Mouse (Mus musculus) ES-E14 (cell line): ENCODE measurements at regions not wholly inside any gene's neighbourhood (a gene's known extent, or its start where the extent isn't known, plus 50 kb on each side); places are given as distances from the start of the nearest gene placed in this dataset.

Experiments
- DNase-seq: peaks from one replicate; pipeline ENCODE4 v3.0.0-alpha.2; 2013; ENCODE audit warnings: low read depth, low spot score
- H3K27ac ChIP-seq: 2 replicates; pipeline ENCODE4 v1.5.1; 2012; ENCODE audit warnings: low read depth, mild to moderate bottlenecking, low read length, moderate library complexity, mixed read lengths; ENCODE audit not compliant: poor library complexity, insufficient read depth, severe bottlenecking
- H3K36me3 ChIP-seq: 2 replicates; pipeline ENCODE4 v1.6.1; 2012; ENCODE audit warnings: mild to moderate bottlenecking, low read length, moderate library complexity, mixed read lengths; ENCODE audit not compliant: control insufficient read depth, poor library complexity, insufficient read depth, severe bottlenecking
- H3K4me1 ChIP-seq, 2 experiments: fragments of 150-350 bp in 1 of 2; sonication (generic) in 1 of 2; 2 replicates each; pipeline ENCODE4 v1.6.1; 2012; ENCODE audit warnings: low read length in 2 of 2, mild to moderate bottlenecking in 1 of 2, mixed read lengths in 1 of 2; ENCODE audit not compliant: control insufficient read depth in 2 of 2, insufficient read depth in 2 of 2, poor library complexity in 1 of 2
- H3K4me3 ChIP-seq, 2 experiments: fragments of 150-350 bp in 1 of 2; sonication (generic) in 1 of 2; 2 replicates each; pipeline ENCODE4 v1.5.1; 2012; ENCODE audit warnings: low read length in 2 of 2, low read depth in 1 of 2, mild to moderate bottlenecking in 1 of 2, mixed read lengths in 1 of 2; ENCODE audit not compliant: insufficient read depth in 1 of 2, poor library complexity in 1 of 2, severe bottlenecking in 1 of 2
- H3K9ac ChIP-seq: 2 replicates; pipeline ENCODE4 v1.6.1; 2012; ENCODE audit warnings: low read depth, mild to moderate bottlenecking, low read length, mixed read lengths; ENCODE audit not compliant: poor library complexity, insufficient read depth, severe bottlenecking
- H3K9me3 ChIP-seq: fragments of 150-350 bp; sonication (generic); 2 replicates; pipeline ENCODE4 v1.6.1; 2012; ENCODE audit warnings: low read depth, mild to moderate bottlenecking, low read length; ENCODE audit not compliant: control insufficient read depth, insufficient read depth
- CHD2 ChIP-seq: IDR thresholded peaks from 2 replicates; pipeline ENCODE4 v1.6.1; 2014; ENCODE audit warnings: mild to moderate bottlenecking, low read depth, low read length, inconsistent platforms
- HCFC1 ChIP-seq: IDR thresholded peaks from 2 replicates; pipeline ENCODE4 v1.6.1; 2012; ENCODE audit warnings: low read length, inconsistent platforms, borderline replicate concordance; ENCODE audit not compliant: insufficient read depth
- MAFK ChIP-seq: IDR thresholded peaks from 2 replicates; pipeline ENCODE4 v1.6.1; 2014; ENCODE audit warnings: mild to moderate bottlenecking, low read depth, low read length, inconsistent platforms; ENCODE audit not compliant: insufficient read depth
- ZC3H11A ChIP-seq: IDR thresholded peaks from 2 replicates; pipeline ENCODE4 v1.6.1; 2012; ENCODE audit warnings: low read depth, mild to moderate bottlenecking, inconsistent platforms, low read length, borderline replicate concordance
- ZNF384 ChIP-seq: IDR thresholded peaks from 2 replicates; pipeline ENCODE4 v1.6.1; 2012; ENCODE audit warnings: low read depth, low read length, inconsistent platforms
- in situ Hi-C, 2 experiments: fragments of 600-800 bp; cut with MboI; formaldehyde crosslinking; loops; one replicate each; pipeline ENCODE4 v1.15.1; 2025; ENCODE audit warnings: low sequenced_read_pairs in 2 of 2, inconsistent platforms in 1 of 2; ENCODE audit not compliant: unreplicated experiment in 2 of 2

DNA sequence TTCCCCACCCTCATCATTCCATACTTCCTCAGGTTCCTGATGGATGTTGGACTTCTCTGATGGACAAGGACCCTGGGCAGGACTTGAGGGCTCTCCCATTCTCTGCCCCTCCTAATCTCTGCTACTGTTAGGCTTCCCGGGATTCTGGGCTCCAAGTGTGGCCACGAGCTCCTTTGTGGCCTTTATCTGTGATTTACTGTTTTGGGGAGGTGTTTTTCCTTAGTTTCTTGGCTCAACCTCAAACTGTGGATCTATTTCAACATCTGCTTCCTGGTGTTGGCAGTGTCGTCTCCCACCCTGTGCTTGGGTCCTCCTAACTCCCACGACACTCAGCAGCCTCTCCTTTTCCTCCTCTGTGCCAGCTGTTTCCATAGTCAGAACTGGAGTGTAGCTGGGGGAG is 61.3 kb upstream of the Unc5b start:
- in situ Hi-C loops, result no loop called here
- DNase-seq, result no peak
- Histone ChIP-seq H3K9me3 (no peaks in the 10 kb centered on the region), H3K9ac (no peak overlapping the region), H3K36me3 (no peaks in the 10 kb centered on the region), H3K4me3 (no peak overlapping the region), H3K4me1 (no peaks in the 10 kb centered on the region), H3K27ac (no peak overlapping the region)
- TF ChIP-seq CHD2 (no peak), ZNF384 (no peak), ZC3H11A (no peak), MAFK (no peak), HCFC1 (no peak)

DNA sequence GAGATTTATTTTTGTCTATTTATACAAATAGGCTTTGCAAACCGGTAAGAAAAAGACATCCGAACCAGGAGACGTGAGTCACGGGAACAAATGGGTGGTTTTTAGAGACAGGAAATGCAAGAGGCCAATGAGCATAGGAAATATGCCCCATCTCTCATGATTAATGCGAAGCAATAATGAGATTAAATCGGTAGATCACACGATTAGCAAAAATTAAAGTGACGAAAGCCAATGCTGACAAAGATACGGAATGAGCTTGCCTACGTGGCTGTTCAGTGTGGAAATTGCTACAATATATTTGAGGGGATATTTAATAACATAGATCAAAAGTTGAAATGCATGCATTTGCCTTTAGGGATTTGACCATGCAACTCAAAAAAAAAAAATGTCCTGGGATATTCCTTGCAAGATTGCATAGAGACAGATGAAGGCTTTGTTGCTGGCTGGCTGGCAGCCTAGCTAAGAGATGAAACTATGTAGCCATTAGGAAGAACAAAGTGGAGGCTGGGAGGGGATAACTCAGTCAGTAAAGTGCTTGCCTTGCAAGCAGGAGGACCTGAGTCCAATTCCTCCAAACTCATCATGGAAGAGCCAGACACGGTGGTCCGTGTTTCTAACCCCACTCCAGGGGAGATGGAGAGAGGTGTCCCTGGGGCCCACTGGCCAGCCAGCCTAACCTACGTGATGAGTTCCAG is 60.2 kb upstream of the Unc5b start:
- no peaks in the 10 kb centered on the region for H3K36me3 ChIP-seq
- H3K9me3 ChIP-seq, result no peaks in the 10 kb centered on the region
- no peak overlapping the region for H3K9ac ChIP-seq
- in situ Hi-C loops, result no loop called here
- no peak overlapping the region for H3K27ac ChIP-seq
- TF ChIP-seq ZNF384 (no peak), CHD2 (no peak), ZC3H11A (no peak), MAFK (no peak), HCFC1 (no peak)
- no peak overlapping the region for H3K4me3 ChIP-seq
- H3K4me1 ChIP-seq, result no peaks in the 10 kb centered on the region
- DNase-seq, result no peak

- H3K36me3 ChIP-seq, result no peaks in the 10 kb centered on the region
- no peaks in the 10 kb centered on the region for H3K4me1 ChIP-seq
- in situ Hi-C loops, result no loop called here
- no peak overlapping the region for H3K4me3 ChIP-seq
- no peak overlapping the region for H3K9ac ChIP-seq
- no peak for DNase-seq
- no peak overlapping the region for H3K27ac ChIP-seq
- no peaks in the 10 kb centered on the region for H3K9me3 ChIP-seq
- no peak for TF ChIP-seq ZC3H11A
- no peak for TF ChIP-seq ZNF384
- TF ChIP-seq HCFC1, result no peak
- no peak for TF ChIP-seq CHD2
- no peak for TF ChIP-seq MAFK
Measured at GRCm38 (mm10) chr10:60889792-60890191, 58.4 kb upstream of the Unc5b start.

DNA sequence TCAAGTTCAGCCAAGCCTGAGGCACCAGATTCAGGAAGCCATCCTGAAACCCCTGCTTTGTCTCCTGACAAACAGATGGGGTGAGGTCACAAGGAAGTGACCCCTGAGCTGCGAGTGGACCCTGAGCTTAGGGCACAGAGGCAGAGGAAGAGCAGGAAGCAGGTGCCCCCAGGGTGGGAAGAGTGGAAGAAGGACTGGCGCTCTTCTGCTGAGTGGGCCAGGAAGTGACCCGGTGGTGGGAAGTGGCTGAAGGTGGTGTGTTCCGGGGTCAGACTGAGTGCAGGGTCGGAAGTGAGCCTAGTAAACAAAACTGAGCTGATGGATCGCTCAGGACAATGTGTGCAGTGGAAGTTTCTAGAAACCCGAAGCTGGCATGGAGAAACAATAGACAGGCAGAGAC is 57.2 kb upstream of the Unc5b start:
- no peak for DNase-seq
- in situ Hi-C loops, result no loop called here
- Histone ChIP-seq H3K4me1 (no peaks in the 10 kb centered on the region), H3K27ac (no peak overlapping the region), H3K4me3 (no peak overlapping the region), H3K9me3 (no peaks in the 10 kb centered on the region), H3K9ac (no peak overlapping the region), H3K36me3 (no peaks in the 10 kb centered on the region)
- TF ChIP-seq HCFC1 (no peak), CHD2 (no peak), ZC3H11A (no peak), MAFK (no peak), ZNF384 (no peak)
